8 mouse cellular contexts compared by ENCODE assay signal in genomic region chr2:118896914-118897291, GRCm38 (mm10). TPM values are rescaled to one million over a fixed set of nuclear protein-coding genes. Genes with fewer than 3 reads are reported as not detected.
A peak's percentile ranks its signal among the peaks of the same experiment; 100 is the strongest.
DNase-seq lines count a peak whose midpoint lies in the region; ATAC-seq and TF ChIP-seq lines count a peak whose summit lies in the region.

No protein-coding gene starts in this region.

- no peak for TF ChIP-seq CTCF in heart, adult 2 months (IDR thresholded peaks at IDR 0.05)
- TF ChIP-seq CTCF in E14TG2a.4 (conservative IDR thresholded peaks at IDR 0.05; ENCODE audit: low read length) = no peak
- no peak for TF ChIP-seq CTCF in liver, embryonic 14.5 days (IDR thresholded peaks at IDR 0.05; ENCODE audit: low read depth)

- under 1% methylated on average over 13 of the region's 13 CpGs for WGBS in heart, adult 2 months
- WGBS in forebrain, embryonic 15.5 days = under 1% methylated on average over 13 of the region's 13 CpGs
- WGBS in liver, embryonic 14.5 days (ENCODE audit: insufficient replicate concordance) = 2% methylated on average over 13 of the region's 13 CpGs
- WGBS in stomach, embryonic 14.5 days = 1% methylated on average over 13 of the region's 13 CpGs

- no peaks in the 10 kb centered on the region for H3K36me3 ChIP-seq in heart, adult 2 months (ENCODE audit: control insufficient read depth, insufficient read depth, low read length)
- H3K36me3 ChIP-seq in E14TG2a.4 (ENCODE audit: insufficient read depth, low read length) = no peaks in the 10 kb centered on the region
- H3K36me3 ChIP-seq in forebrain, embryonic 15.5 days = no peaks in the 10 kb centered on the region
- H3K36me3 ChIP-seq in liver, embryonic 14.5 days (replicated peaks; ENCODE audit: control insufficient read depth, insufficient read depth, low read depth) = no peaks in the 10 kb centered on the region
- no peaks in the 10 kb centered on the region for H3K36me3 ChIP-seq in stomach, embryonic 14.5 days (ENCODE audit: control insufficient read depth, insufficient read depth, low read length)

- TF ChIP-seq EP300 in heart, adult 2 months (IDR thresholded peaks at IDR 0.05; ENCODE audit: insufficient read depth, low read depth, low read length) = no peak
- no peak for TF ChIP-seq EP300 in liver, embryonic 14.5 days (IDR thresholded peaks at IDR 0.05; ENCODE audit: low read depth)

- peak overlapping the region; percentile 62 for H3K4me2 ChIP-seq in forebrain, embryonic 15.5 days (replicated peaks)
- H3K4me2 ChIP-seq in liver, embryonic 14.5 days (ENCODE audit: low read depth) = peak overlapping the region; percentile 49
- peak overlapping the region; percentile 82 for H3K4me2 ChIP-seq in stomach, embryonic 14.5 days (replicated peaks; ENCODE audit: low read depth, low read length)

- H3K9ac ChIP-seq in heart, adult 2 months (ENCODE audit: low read depth, low read length) = peak overlapping the region; percentile 73
- peak overlapping the region; percentile 48 for H3K9ac ChIP-seq in forebrain, embryonic 15.5 days (replicated peaks)
- no peak overlapping the region for H3K9ac ChIP-seq in liver, embryonic 14.5 days (replicated peaks)
- 0 out of 2 replicates have a peak overlapping the region, but pooled peaks have one; percentile 21 for H3K9ac ChIP-seq in stomach, embryonic 14.5 days (replicated peaks; ENCODE audit: low read depth, low read length)

- H3K27me3 ChIP-seq in heart, adult 2 months (ENCODE audit: control insufficient read depth, insufficient read depth, low read length) = peaks cover 2% of the 10 kb centered on the region; the same call in 1 of the 2 replicates
- peaks cover 89% of the 10 kb centered on the region for H3K27me3 ChIP-seq in E14TG2a.4 (ENCODE audit: insufficient read depth, low read length)
- peaks cover 57% of the 10 kb centered on the region for H3K27me3 ChIP-seq in forebrain, embryonic 15.5 days
- H3K27me3 ChIP-seq in liver, embryonic 14.5 days (ENCODE audit: control insufficient read depth, insufficient read depth, low read length) = peaks cover 69% of the 10 kb centered on the region
- peaks cover 50% of the 10 kb centered on the region for H3K27me3 ChIP-seq in stomach, embryonic 14.5 days (ENCODE audit: control insufficient read depth, insufficient read depth, low read length)

- H3K27ac ChIP-seq in heart, adult 2 months = no peak overlapping the region
- no peak overlapping the region for H3K27ac ChIP-seq in forebrain, embryonic 15.5 days (replicated peaks)
- no peak overlapping the region for H3K27ac ChIP-seq in liver, embryonic 14.5 days
- H3K27ac ChIP-seq in stomach, embryonic 14.5 days (ENCODE audit: low read length) = no peak overlapping the region

- no peaks in the 10 kb centered on the region for H3K79me2 ChIP-seq in heart, adult 2 months (replicated peaks; ENCODE audit: control insufficient read depth, insufficient read depth, low read length)

- intact Hi-C loops in heart, adult 2 months (cut with DNase I) = no loop called here
- intact Hi-C loops in heart, postnatal 36 days (cut with DNase I) = no loop called here

- H3K9me3 ChIP-seq in E14TG2a.4 (ENCODE audit: low read length) = no peaks in the 10 kb centered on the region
- no peaks in the 10 kb centered on the region for H3K9me3 ChIP-seq in forebrain, embryonic 15.5 days
- H3K9me3 ChIP-seq in liver, embryonic 14.5 days (ENCODE audit: control insufficient read depth, low read length) = no peaks in the 10 kb centered on the region
- H3K9me3 ChIP-seq in stomach, embryonic 14.5 days (ENCODE audit: control insufficient read depth, low read depth, low read length) = no peaks in the 10 kb centered on the region

- DNase-seq in heart, adult 2 months = peak; percentile 40
- no peak for DNase-seq in heart, postnatal 36 days
- DNase-seq in liver, embryonic 14.5 days (ENCODE audit: low read depth in 3 of 3, low spot score in 3 of 3) = no peak
- no peak for DNase-seq in urinary bladder, postnatal 10 days (ENCODE audit: low spot score)
- DNase-seq in ovary, postnatal 10 days (ENCODE audit: low spot score) = no peak

- H3K4me1 ChIP-seq in heart, adult 2 months (ENCODE audit: control insufficient read depth, insufficient read depth, low read length) = peaks cover 2% of the 10 kb centered on the region
- peaks cover 56% of the 10 kb centered on the region for H3K4me1 ChIP-seq in E14TG2a.4 (replicated peaks; ENCODE audit: low read depth, low read length)
- H3K4me1 ChIP-seq in forebrain, embryonic 15.5 days = peaks cover 33% of the 10 kb centered on the region
- H3K4me1 ChIP-seq in liver, embryonic 14.5 days (replicated peaks; ENCODE audit: control insufficient read depth in 2 of 2, insufficient read depth in 2 of 2, low read length in 1 of 2) = peaks cover 0 to 12% of the 10 kb centered on the region in 2 experiments; a peak in 3 of 4 replicates
- H3K4me1 ChIP-seq in stomach, embryonic 14.5 days (ENCODE audit: control insufficient read depth, insufficient read depth, low read length) = peaks cover 21% of the 10 kb centered on the region; the same call in 1 of the 2 replicates

- no peak for TF ChIP-seq POLR2A in heart, adult 2 months (IDR thresholded peaks at IDR 0.05; ENCODE audit: insufficient read depth, low read depth, low read length)

- peak overlapping the region; percentile 65 for H3K4me3 ChIP-seq in heart, adult 2 months
- H3K4me3 ChIP-seq in E14TG2a.4 (replicated peaks; ENCODE audit: low read length) = peak overlapping the region; percentile 76
- peak overlapping the region; percentile 42 for H3K4me3 ChIP-seq in forebrain, embryonic 15.5 days
- peak overlapping the region; percentile 31 to 33 for H3K4me3 ChIP-seq in liver, embryonic 14.5 days (ENCODE audit: insufficient read depth in 1 of 2, low read depth in 2 of 2, low read length in 2 of 2)
- peak overlapping the region; percentile 40 for H3K4me3 ChIP-seq in stomach, embryonic 14.5 days (ENCODE audit: low read depth, low read length)

- no peak for ATAC-seq in forebrain, embryonic 15.5 days (replicated peaks)
- ATAC-seq in liver, embryonic 14.5 days (ENCODE audit: insufficient read depth) = no peak
- no peak for ATAC-seq in stomach, embryonic 14.5 days (ENCODE audit: insufficient number of reproducible peaks, insufficient read depth, low FRiP score, low read depth)

RNA-seq across cellular contexts. Expression of gene Bahd1, which starts 3.3 kb away (rescaled TPM):
- 10 to 100 TPM; 14.8 to 20.1 TPM for total RNA-seq in heart, adult 2 months (2021)
- 9.5 and 9.9 TPM in 2 replicates for polyA plus RNA-seq in heart, adult 2 months (2012; rRNA removed)
- total RNA-seq in heart, postnatal 36 days (2021) = 10 to 100 TPM; 18.6 TPM
- polyA plus RNA-seq in forebrain, embryonic 15.5 days (2015; fragmentation: Nextera tagmentation; extraction: Ambion mirVana) = 6.7 TPM in 2 replicates
- polyA plus RNA-seq in liver, embryonic 14.5 days (2012; rRNA removed) = 4.9 and 5.2 TPM in 2 replicates
- 0.83 and 1.0 TPM in 2 replicates for polyA plus RNA-seq in liver, embryonic 14.5 days (2014; fragmentation: Nextera tagmentation; extraction: Ambion mirVana)
- polyA plus RNA-seq in stomach, embryonic 14.5 days (2014; fragmentation: Nextera tagmentation; extraction: Ambion mirVana) = 1.8 TPM in 2 replicates

RNA-seq across cellular contexts. Expression of gene Chst14, which starts 29.4 kb away (rescaled TPM):
- total RNA-seq in heart, adult 2 months (2021) = 1 to 10 TPM; 7.8 to 8.2 TPM
- polyA plus RNA-seq in heart, adult 2 months (2012; rRNA removed) = 9.5 and 10.4 TPM in 2 replicates
- total RNA-seq in heart, postnatal 36 days (2021) = 1 to 10 TPM; 9.1 to 9.3 TPM
- polyA plus RNA-seq in forebrain, embryonic 15.5 days (2015; fragmentation: Nextera tagmentation; extraction: Ambion mirVana) = 6.0 and 6.6 TPM in 2 replicates
- polyA plus RNA-seq in liver, embryonic 14.5 days (2012; rRNA removed) = 3.6 and 3.7 TPM in 2 replicates
- 4.2 and 4.3 TPM in 2 replicates for polyA plus RNA-seq in liver, embryonic 14.5 days (2014; fragmentation: Nextera tagmentation; extraction: Ambion mirVana)
- polyA plus RNA-seq in stomach, embryonic 14.5 days (2014; fragmentation: Nextera tagmentation; extraction: Ambion mirVana) = 37.5 and 38.0 TPM in 2 replicates

RNA-seq across cellular contexts. Expression of gene Ivd, which starts 35.1 kb away (rescaled TPM):
- 100 to 1,000 TPM; 356 to 463 TPM for total RNA-seq in heart, adult 2 months (2021)
- polyA plus RNA-seq in heart, adult 2 months (2012; rRNA removed) = 215 and 327 TPM in 2 replicates
- total RNA-seq in heart, postnatal 36 days (2021) = 100 to 1,000 TPM; 340 to 367 TPM
- polyA plus RNA-seq in forebrain, embryonic 15.5 days (2015; fragmentation: Nextera tagmentation; extraction: Ambion mirVana) = 54.2 and 62.1 TPM in 2 replicates
- 23.1 and 26.3 TPM in 2 replicates for polyA plus RNA-seq in liver, embryonic 14.5 days (2012; rRNA removed)
- polyA plus RNA-seq in liver, embryonic 14.5 days (2014; fragmentation: Nextera tagmentation; extraction: Ambion mirVana) = 23.3 and 27.4 TPM in 2 replicates
- polyA plus RNA-seq in stomach, embryonic 14.5 days (2014; fragmentation: Nextera tagmentation; extraction: Ambion mirVana) = 55.9 and 57.9 TPM in 2 replicates

Comparison
In these comparisons a context has a peak if more than half of its experiments do, and no peak if none do; other contexts are left out.
1. DNase-seq: peak in heart, adult 2 months (2 of 2); none in heart, postnatal 36 days (0 of 2), liver, embryonic 14.5 days (0 of 3), urinary bladder, postnatal 10 days (single experiment) and ovary, postnatal 10 days (single experiment).
2. Peak in every context shown above with its lines, with median percentiles within 50 percentile points of each other: H3K4me3 ChIP-seq and H3K4me2 ChIP-seq.